Mouse (Mus musculus) CH12.LX (cell line): ENCODE measurements around the gene Cd83. TPM values are rescaled to one million over a fixed set of nuclear protein-coding genes. Genes with fewer than 3 reads are reported as not detected.

Experiments used
- DNase-seq: peaks from one replicate; pipeline ENCODE4 v3.0.0-alpha.2; 2013; ENCODE audit errors: extremely low read depth
- H3K27ac ChIP-seq: 2 replicates; pipeline ENCODE4 v1.5.1; 2012; ENCODE audit warnings: low read depth, mild to moderate bottlenecking, control low read depth, moderate library complexity; ENCODE audit not compliant: insufficient read depth
- H3K27me3 ChIP-seq: replicated peaks from 2 replicates; pipeline ENCODE3; 2012; ENCODE audit warnings: inconsistent platforms
- H3K36me3 ChIP-seq, 2 experiments: replicated peaks in 1 of 2; 2 replicates each; pipeline versions ENCODE3 to v1.6.1; 2012; ENCODE audit warnings: inconsistent platforms in 1 of 2, low read length in 1 of 2, mild to moderate bottlenecking in 1 of 2, mixed read lengths in 1 of 2, moderate library complexity in 1 of 2; ENCODE audit not compliant: control insufficient read depth in 1 of 2, insufficient read depth in 1 of 2
- H3K4me1 ChIP-seq, 2 experiments: 2 replicates each; pipeline ENCODE4 v1.6.1; 2012; ENCODE audit warnings: inconsistent platforms in 1 of 2, moderate library complexity in 1 of 2; ENCODE audit not compliant: insufficient read depth in 2 of 2, control insufficient read depth in 1 of 2
- H3K4me2 ChIP-seq: 2 replicates; pipeline ENCODE4 v1.6.1; 2012; ENCODE audit warnings: low read depth, mild to moderate bottlenecking, control low read depth; ENCODE audit not compliant: poor library complexity, insufficient read depth, severe bottlenecking
- H3K4me3 ChIP-seq, 3 experiments: fragments of 150-350 bp in 1 of 3; sonication (generic) in 1 of 3; replicated peaks in 1 of 3; 2 replicates each; pipeline versions ENCODE3 to v1.5.1; 2011 to 2012; ENCODE audit warnings: low read depth in 2 of 3, low read length in 2 of 3, mild to moderate bottlenecking in 2 of 3, moderate library complexity in 2 of 3, control low read depth in 1 of 3, improper control_type of control experiment in 1 of 3, inconsistent platforms in 1 of 3, mixed read lengths in 1 of 3; ENCODE audit not compliant: poor library complexity in 1 of 3
- H3K79me2 ChIP-seq: replicated peaks from 2 replicates; pipeline ENCODE4 v1.6.1; 2012; ENCODE audit warnings: mild to moderate bottlenecking, moderate library complexity; ENCODE audit not compliant: control insufficient read depth, poor library complexity, insufficient read depth, severe bottlenecking; ENCODE audit errors: extremely low read depth
- H3K9ac ChIP-seq: 2 replicates; pipeline ENCODE4 v1.6.1; 2012; ENCODE audit warnings: low read depth, mild to moderate bottlenecking, control low read depth, moderate library complexity; ENCODE audit not compliant: insufficient read depth
- H3K9me3 ChIP-seq: replicated peaks from 2 replicates; pipeline ENCODE3; 2012; ENCODE audit warnings: low read length, inconsistent platforms, mixed read lengths
- BHLHE40 ChIP-seq: IDR thresholded peaks from 2 replicates; pipeline ENCODE4 v1.6.1; 2011; ENCODE audit warnings: mild to moderate bottlenecking, low read depth, low read length, improper control_type of control experiment
- CHD2 ChIP-seq: IDR thresholded peaks from 2 replicates; pipeline ENCODE4 v1.6.1; 2011; ENCODE audit warnings: low read length, improper control_type of control experiment
- CTCF ChIP-seq, 2 experiments: IDR thresholded peaks in 1 of 2; conservative IDR thresholded peaks in 1 of 2; 2 replicates each; pipeline ENCODE4 v1.5.1; 2011 to 2012; ENCODE audit warnings: low read depth in 2 of 2, low read length in 2 of 2, improper control_type of control experiment in 1 of 2, inconsistent platforms in 1 of 2, mild to moderate bottlenecking in 1 of 2, moderate library complexity in 1 of 2
- ELF1 ChIP-seq: IDR thresholded peaks from 2 replicates; pipeline ENCODE4 v1.6.1; 2014; ENCODE audit warnings: low read depth, mild to moderate bottlenecking, inconsistent platforms, low read length, improper control_type of control experiment
- ETS1 ChIP-seq: conservative IDR thresholded peaks from 2 replicates; pipeline ENCODE4 v1.6.1; 2012; ENCODE audit warnings: low read depth, mild to moderate bottlenecking, inconsistent platforms, low read length, improper control_type of control experiment, moderate library complexity
- HCFC1 ChIP-seq: IDR thresholded peaks from 2 replicates; pipeline ENCODE4 v1.6.1; 2012; ENCODE audit warnings: low read depth, mild to moderate bottlenecking, inconsistent platforms, low read length, improper control_type of control experiment
- IRF4 ChIP-seq: IDR thresholded peaks from 2 replicates; pipeline ENCODE4 v1.6.1; 2014; ENCODE audit warnings: low read depth, mild to moderate bottlenecking, inconsistent platforms, low read length, improper control_type of control experiment
- JUND ChIP-seq: conservative IDR thresholded peaks from 2 replicates; pipeline ENCODE4 v1.6.1; 2011; ENCODE audit warnings: low read depth, low read length, improper control_type of control experiment
- KAT2A ChIP-seq: IDR thresholded peaks from 2 replicates; pipeline ENCODE4 v1.6.1; 2012; ENCODE audit warnings: low read length, improper control_type of control experiment, inconsistent platforms; ENCODE audit not compliant: insufficient replicate concordance
- MAX ChIP-seq: IDR thresholded peaks from 2 replicates; pipeline ENCODE4 v1.6.1; 2011; ENCODE audit warnings: low read length, improper control_type of control experiment
- MAZ ChIP-seq: IDR thresholded peaks from 2 replicates; pipeline ENCODE4 v1.6.1; 2012; ENCODE audit warnings: low read depth, mild to moderate bottlenecking, inconsistent platforms, low read length, improper control_type of control experiment, moderate library complexity
- MXI1 ChIP-seq: IDR thresholded peaks from 2 replicates; pipeline ENCODE4 v1.6.1; 2011; ENCODE audit warnings: mild to moderate bottlenecking, low read depth, low read length, improper control_type of control experiment
- MYC ChIP-seq: IDR thresholded peaks from 2 replicates; pipeline ENCODE4 v1.6.1; 2011; ENCODE audit warnings: low read depth, mild to moderate bottlenecking, improper control_type of control experiment, low read length
- PAX5 ChIP-seq: IDR thresholded peaks from 2 replicates; pipeline ENCODE4 v1.6.1; 2012; ENCODE audit warnings: low read length, inconsistent platforms, mixed read lengths
- POLR2A ChIP-seq: IDR thresholded peaks from 2 replicates; pipeline ENCODE4 v1.6.1; 2011; ENCODE audit warnings: low read depth, mild to moderate bottlenecking, improper control_type of control experiment, low read length
- SIN3A ChIP-seq: IDR thresholded peaks from 2 replicates; pipeline ENCODE4 v1.6.1; 2012; ENCODE audit warnings: low read length, improper control_type of control experiment, inconsistent platforms
- SMC3 ChIP-seq: IDR thresholded peaks from 2 replicates; pipeline ENCODE4 v1.6.1; 2011; ENCODE audit warnings: low read depth, low read length, improper control_type of control experiment
- TCF12 ChIP-seq: IDR thresholded peaks from 2 replicates; pipeline ENCODE4 v1.6.1; 2014; ENCODE audit warnings: low read depth, mild to moderate bottlenecking, inconsistent platforms, low read length, improper control_type of control experiment
- UBTF ChIP-seq: IDR thresholded peaks from 2 replicates; pipeline ENCODE4 v1.6.1; 2012; ENCODE audit warnings: low read depth, mild to moderate bottlenecking, inconsistent platforms, low read length, improper control_type of control experiment, moderate library complexity
- ZC3H11A ChIP-seq: IDR thresholded peaks from 2 replicates; pipeline ENCODE4 v1.6.1; 2012; ENCODE audit warnings: low read depth, mild to moderate bottlenecking, inconsistent platforms, low read length, improper control_type of control experiment
- ZKSCAN1 ChIP-seq: IDR thresholded peaks from 2 replicates; pipeline ENCODE4 v1.6.1; 2012; ENCODE audit warnings: low read depth, inconsistent platforms, low read length, improper control_type of control experiment, borderline replicate concordance
- ZMIZ1 ChIP-seq: IDR thresholded peaks from 2 replicates; pipeline ENCODE4 v1.6.1; 2012; ENCODE audit warnings: low read depth, mild to moderate bottlenecking, inconsistent platforms, low read length, improper control_type of control experiment
- dilution Hi-C: fragments of 300-500 bp; cut with MboI; formaldehyde crosslinking; loops from 2 replicates; pipeline ENCODE4 v1.14.3; 2020; ENCODE audit warnings: low sequenced_read_pairs; ENCODE audit not compliant: extremely low pct_unique_long_range_greater_than_20kb, extremely low pct_ligation_motif_present
- in situ Hi-C: fragments of 300-500 bp; cut with MboI; formaldehyde crosslinking; loops from 3 replicates; pipeline ENCODE4 v1.14.3; 2019; ENCODE audit warnings: low sequenced_read_pairs, low pct_ligation_motif_present, low pct_unique_long_range_greater_than_20kb, mixed read lengths
- polyA plus RNA-seq: library from polyadenylated mRNA; unstranded; fragments of >175 nt; gene quantifications from 2 replicates; pipeline ENCODE4 v1.2.1, GENCODE M21; 2012; ENCODE audit warnings: low read depth; ENCODE audit not compliant: insufficient read length
- total RNA-seq, 2 experiments: library from RNA; depleted of rRNA; stranded (reverse); fragments of 300-350 nt in 1 of 2; fragments of >200 nt in 1 of 2; gene quantifications; 2 replicates each; pipeline ENCODE4 v1.2.3; 2012 to 2014

The Cd83 gene
- total and polyA plus RNA-seq, 3 experiments = 109 to 298 (median 129) TPM

DNA sequence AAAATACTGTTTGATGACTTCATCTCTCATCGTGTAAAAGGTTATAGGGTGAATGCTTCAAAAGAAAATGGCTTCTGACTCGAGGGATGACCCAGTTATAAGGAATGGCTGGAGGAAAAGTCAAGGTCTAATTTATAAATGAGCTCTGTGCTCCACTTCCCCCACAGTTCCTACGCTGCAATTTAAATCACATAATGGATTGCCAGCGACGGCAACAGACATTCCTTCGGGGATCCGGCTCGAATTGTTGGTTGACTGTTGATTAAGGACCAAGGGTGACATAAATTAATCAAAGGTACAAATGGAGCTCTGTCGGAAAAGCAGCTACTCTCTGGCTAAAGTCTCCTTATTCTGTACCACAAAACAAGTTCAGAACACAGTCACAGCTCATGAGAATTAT lies 30.9 kb upstream of the Cd83 start:
- Histone ChIP-seq H3K4me3 (no peak overlapping the region), H3K9ac (no peak overlapping the region), H3K27ac (no peak overlapping the region), H3K4me2 (no peak overlapping the region), H3K36me3 (peaks cover 0 to 2% of the 10 kb centered on the region in 2 experiments), H3K79me2 (no peaks in the 10 kb centered on the region), H3K9me3 (peaks cover 3% of the 10 kb centered on the region), H3K4me1 (peaks cover 16 to 41% of the 10 kb centered on the region in 2 experiments), H3K27me3 (no peaks in the 10 kb centered on the region)
- in situ Hi-C loops (loop anchor here (5.0 kb wide), 2 partner anchors 34 to 104 kb away; no protein-coding TSS in a partner anchor), dilution Hi-C loops (no loop called here)
- TF ChIP-seq KAT2A = no peak
- TF ChIP-seq CTCF (conservative IDR thresholded peaks at IDR 0.05 in 1 of 2, IDR thresholded peaks at IDR 0.05 in 1 of 2; ENCODE audit: low read depth in 2 of 2, low read length in 2 of 2) = no peak
- no peak for TF ChIP-seq PAX5
- TF ChIP-seq ZMIZ1 = no peak
- TF ChIP-seq ZC3H11A = no peak
- DNase-seq = no peak

DNA sequence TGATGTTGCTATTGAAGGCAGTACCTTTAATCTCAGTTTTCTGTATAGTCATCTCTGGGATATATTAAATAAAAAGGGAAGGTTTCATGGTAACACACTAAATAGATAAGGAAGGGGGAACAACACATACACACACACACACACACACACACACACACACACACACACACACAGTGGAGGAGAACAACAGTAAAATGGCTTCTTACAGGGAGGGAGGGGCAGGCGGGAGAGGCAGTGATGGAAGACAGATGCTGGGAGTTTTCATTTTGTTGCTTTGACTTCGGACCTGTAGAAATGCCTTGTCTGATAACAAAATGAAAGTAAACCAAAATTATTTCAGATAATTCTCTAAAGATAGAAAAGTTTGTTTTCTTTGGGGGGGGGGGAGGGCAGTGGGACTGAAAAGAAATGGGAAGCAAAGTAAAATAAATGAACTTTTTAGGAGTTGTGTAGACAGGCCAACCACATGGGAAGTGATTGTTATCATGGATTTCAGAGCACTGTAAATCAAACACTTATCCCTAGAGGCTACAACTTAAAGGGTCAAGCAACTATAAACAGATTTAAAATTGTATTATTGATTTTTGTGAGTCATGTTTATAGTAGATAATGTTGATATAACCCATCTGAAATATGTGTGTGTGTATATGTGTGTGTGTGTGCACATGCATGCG lies 30.0 kb upstream of the Cd83 start:
- Histone ChIP-seq H3K36me3 (peaks cover 0 to 2% of the 10 kb centered on the region in 2 experiments), H3K9me3 (peaks cover 9% of the 10 kb centered on the region), H3K79me2 (no peaks in the 10 kb centered on the region), H3K4me1 (peaks cover 16 to 41% of the 10 kb centered on the region in 2 experiments), H3K9ac (no peak overlapping the region), H3K27ac (no peak overlapping the region), H3K4me3 (no peak overlapping the region), H3K4me2 (no peak overlapping the region), H3K27me3 (no peaks in the 10 kb centered on the region)
- TF ChIP-seq POLR2A (no peak), CHD2 (no peak), ZKSCAN1 (no peak), SIN3A (no peak), MAZ (no peak), ZMIZ1 (no peak), IRF4 (no peak), JUND (no peak), HCFC1 (no peak), ETS1 (no peak), UBTF (no peak), MYC (no peak), TCF12 (no peak), KAT2A (no peak), SMC3 (no peak), MAX (no peak), MXI1 (no peak), ELF1 (no peak), BHLHE40 (no peak)
- in situ Hi-C loops = loop anchor here (5.0 kb wide), 2 partner anchors 33 to 103 kb away; no protein-coding TSS in a partner anchor
- dilution Hi-C loops = no loop called here
- no peak for DNase-seq
